Mouse (Mus musculus) midbrain, embryonic 11.5 days (tissue): ENCODE results near the gene Cdk2ap1. TPM values are rescaled to one million over a fixed set of nuclear protein-coding genes. Genes with fewer than 3 reads are reported as not detected.
"Not testable (repeated sequence)": the region's sequence is repeated elsewhere in the genome, so short reads cannot be mapped to it uniquely, and the experiment has no call there.

Source experiments
- ATAC-seq: fragments of 200-750 bp; cut with Nextera tagmentation; 2 replicates; pipeline ENCODE4 v1.8.0; 2017; ENCODE audit warnings: moderate TSS enrichment, moderate library complexity; ENCODE audit not compliant: low FRiP score
- DNase-seq: peaks from one replicate; pipeline ENCODE4 v3.0.0; 2015; ENCODE audit warnings: low spot score; ENCODE audit errors: missing footprints
- H3K27ac ChIP-seq: fragments of 300-500 bp; sonication (generic); 2 replicates; pipeline ENCODE4 v1.5.1; 2014; ENCODE audit warnings: low read depth, low read length
- H3K27me3 ChIP-seq: fragments of 300-500 bp; sonication (generic); 2 replicates; pipeline ENCODE4 v1.6.1; 2014; ENCODE audit warnings: mild to moderate bottlenecking, low read length, moderate library complexity, mixed read lengths; ENCODE audit not compliant: control insufficient read depth, insufficient read depth
- H3K36me3 ChIP-seq: fragments of 300-500 bp; sonication (generic); 2 replicates; pipeline ENCODE4 v1.6.1; 2014; ENCODE audit warnings: mild to moderate bottlenecking, low read length, moderate library complexity, mixed read lengths; ENCODE audit not compliant: control insufficient read depth, insufficient read depth
- H3K4me1 ChIP-seq: fragments of 300-500 bp; sonication (generic); 2 replicates; pipeline ENCODE4 v1.6.1; 2014; ENCODE audit warnings: low read length; ENCODE audit not compliant: control insufficient read depth, insufficient read depth
- H3K4me2 ChIP-seq: fragments of 300-500 bp; sonication (generic); 2 replicates; pipeline ENCODE4 v1.6.1; 2014; ENCODE audit warnings: mild to moderate bottlenecking, moderate library complexity
- H3K4me3 ChIP-seq: fragments of 300-500 bp; sonication (generic); 2 replicates; pipeline ENCODE4 v1.5.1; 2014; ENCODE audit warnings: low read depth, low read length
- H3K9ac ChIP-seq: fragments of 300-500 bp; sonication (generic); 2 replicates; pipeline ENCODE4 v1.6.1; 2014; ENCODE audit warnings: low read length
- H3K9me3 ChIP-seq: fragments of 300-500 bp; sonication (generic); 2 replicates; pipeline ENCODE4 v1.6.1; 2016; ENCODE audit warnings: low read length; ENCODE audit not compliant: control insufficient read depth
- WGBS: fragments of 180-500 bp; shearing (Covaris S2); extraction: QIAGEN DNeasy Blood & Tissue Kit; methylation state at CpG from one replicate; pipeline ENCODE4 v1.1.7; 2014; 5-methylcytosine and 5-hydroxymethylcytosine counted together
- polyA plus RNA-seq: library from polyadenylated mRNA; unstranded; fragments of >200 nt; fragmentation: Nextera tagmentation; extraction: Ambion mirVana; gene quantifications from 2 replicates; pipeline ENCODE4 v1.2.1, GENCODE M21; 2014

Cdk2ap1 gene
- polyA plus RNA-seq = 215 and 262 TPM in 2 replicates

DNA sequence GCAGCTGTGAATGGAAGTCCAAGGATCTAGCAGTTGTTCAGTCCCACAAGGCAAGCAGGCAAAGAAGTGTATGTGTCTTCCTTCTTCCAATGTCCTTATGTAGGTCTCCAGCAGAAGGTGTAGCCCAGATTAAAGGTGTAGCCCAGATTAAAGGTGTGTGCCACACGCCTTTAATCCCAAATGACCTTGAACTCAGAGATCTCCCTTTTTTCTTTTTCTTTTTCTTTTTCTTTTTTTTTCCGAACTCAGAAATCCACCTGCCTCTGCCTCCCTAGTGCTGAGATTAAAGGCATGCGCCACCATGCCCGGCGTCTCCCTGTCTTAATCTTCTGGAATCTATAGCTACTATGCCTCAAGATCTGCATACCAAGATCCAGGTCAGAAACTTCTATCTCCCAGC, at the start of gene Cdk2ap1:
Gene Cdk2ap1 (minus strand): TSS at position 101 of the 400 bp plus-strand sequence.
- H3K27me3 ChIP-seq, ATAC-seq, H3K4me2 ChIP-seq, H3K4me1 ChIP-seq, H3K9me3 ChIP-seq, H3K27ac ChIP-seq, H3K9ac ChIP-seq, DNase-seq, H3K36me3 ChIP-seq, H3K4me3 ChIP-seq: not testable (repeated sequence)
- 90% methylated on average over 5 of the region's 5 CpGs for WGBS

DNA sequence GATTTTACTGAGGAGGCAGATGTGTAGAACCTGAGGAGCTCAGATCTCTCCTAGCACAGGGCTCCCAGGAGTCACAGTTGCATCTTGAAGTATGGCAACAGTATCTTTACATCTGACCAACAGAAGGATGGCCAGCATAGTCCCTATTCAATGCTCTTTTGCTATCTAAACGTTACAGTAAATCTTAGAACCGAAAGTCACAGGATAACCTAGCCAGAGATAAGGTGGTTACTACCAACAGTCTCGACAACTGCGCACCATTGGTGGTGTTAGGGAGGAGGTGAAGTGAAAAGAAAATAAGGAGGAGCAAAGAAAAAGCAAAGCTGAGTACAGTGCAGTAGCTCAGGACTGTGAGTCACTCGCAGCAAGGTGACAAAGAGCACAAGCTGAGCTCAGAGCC, 49.3 kb upstream of the Cdk2ap1 start:
- DNase-seq (no peak), ATAC-seq (no peak)
- no peaks in the 10 kb centered on the region for H3K4me1 ChIP-seq
- 94% methylated on average over 5 of the region's 5 CpGs for WGBS
- H3K4me3 ChIP-seq = no peak overlapping the region
- H3K9me3 ChIP-seq = no peaks in the 10 kb centered on the region
- H3K27me3 ChIP-seq = no peaks in the 10 kb centered on the region
- no peak overlapping the region for H3K9ac ChIP-seq
- peaks cover 20% of the 10 kb centered on the region for H3K36me3 ChIP-seq
- no peak overlapping the region for H3K27ac ChIP-seq
- no peak overlapping the region for H3K4me2 ChIP-seq

DNA sequence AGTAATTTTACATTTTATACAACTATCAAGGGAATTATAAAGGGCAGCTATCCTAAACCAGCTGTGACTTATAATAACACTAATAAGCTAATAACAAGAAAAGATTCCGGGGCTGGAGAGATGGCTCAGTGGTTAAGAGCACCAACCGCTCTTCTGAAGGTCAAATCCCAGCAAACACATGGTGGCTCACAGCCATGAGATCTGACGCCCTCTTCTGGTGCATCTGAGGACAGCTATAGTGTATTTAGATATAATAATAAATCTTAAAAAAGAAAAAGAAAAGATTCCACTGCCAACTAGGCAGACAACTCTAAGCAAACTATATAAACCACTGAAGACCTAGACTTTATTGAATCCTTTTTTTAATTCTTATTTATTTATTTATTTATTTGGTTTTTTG, 47.9 kb upstream of the Cdk2ap1 start:
- Histone ChIP-seq H3K27ac (no peak overlapping the region), H3K9me3 (no peaks in the 10 kb centered on the region), H3K4me2 (no peak overlapping the region), H3K27me3 (no peaks in the 10 kb centered on the region), H3K4me1 (no peaks in the 10 kb centered on the region), H3K9ac (no peak overlapping the region), H3K36me3 (peaks cover 22% of the 10 kb centered on the region), H3K4me3 (no peak overlapping the region)
- no peak for ATAC-seq
- WGBS = 76% methylated on average over 3 of the region's 3 CpGs
- peak; percentile 78 for DNase-seq

DNA sequence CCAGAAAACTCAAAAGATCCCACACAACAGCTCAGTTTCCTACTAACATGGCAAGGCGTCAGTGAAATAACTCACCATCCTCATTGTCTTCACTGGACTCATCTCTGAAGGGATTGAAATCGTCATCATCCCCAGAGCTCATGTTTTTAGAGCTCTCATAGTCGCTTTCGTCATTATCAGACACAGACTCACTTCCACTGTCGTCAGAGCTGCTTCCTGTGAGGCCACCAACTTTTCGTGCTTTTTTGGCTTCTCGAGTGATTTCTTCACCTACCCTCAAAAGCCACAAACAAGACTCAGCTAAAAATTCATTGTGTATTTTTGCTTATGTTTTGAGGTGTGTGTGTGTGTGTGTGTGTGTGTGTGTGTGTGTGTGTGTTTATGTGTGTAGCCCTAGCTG, 30.8 kb upstream of the Cdk2ap1 start:
- no peak for ATAC-seq
- H3K36me3 ChIP-seq = peaks cover 22% of the 10 kb centered on the region
- no peaks in the 10 kb centered on the region for H3K27me3 ChIP-seq
- 93% methylated on average over 7 of the region's 7 CpGs for WGBS
- no peak overlapping the region for H3K4me2 ChIP-seq
- no peak overlapping the region for H3K4me3 ChIP-seq
- no peaks in the 10 kb centered on the region for H3K4me1 ChIP-seq
- no peak overlapping the region for H3K9ac ChIP-seq
- no peak for DNase-seq
- H3K9me3 ChIP-seq = no peaks in the 10 kb centered on the region
- no peak overlapping the region for H3K27ac ChIP-seq

DNA sequence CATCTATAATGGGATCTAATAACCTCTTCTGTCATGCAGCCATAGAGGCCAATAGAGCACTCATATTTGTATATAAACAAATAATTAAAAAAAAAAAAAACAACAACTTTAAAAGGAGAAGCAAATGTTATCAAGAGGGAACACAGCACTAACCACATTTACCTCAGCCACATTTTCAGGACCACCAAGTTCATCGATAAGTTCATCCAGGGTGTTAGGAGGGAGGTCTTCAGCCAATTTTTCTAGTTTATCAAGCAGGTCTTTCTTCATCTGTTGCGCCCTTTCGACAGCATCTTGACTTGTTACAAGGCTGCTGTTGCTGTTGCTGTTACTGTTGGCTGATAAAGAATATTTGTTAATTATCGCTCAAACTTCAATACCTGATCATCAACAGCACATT, 29.5 kb upstream of the Cdk2ap1 start:
- Histone ChIP-seq H3K27ac (no peak overlapping the region), H3K36me3 (peaks cover 19% of the 10 kb centered on the region; the same call in 1 of the 2 replicates), H3K9me3 (no peaks in the 10 kb centered on the region), H3K27me3 (no peaks in the 10 kb centered on the region), H3K4me3 (no peak overlapping the region), H3K9ac (no peak overlapping the region), H3K4me2 (no peak overlapping the region), H3K4me1 (no peaks in the 10 kb centered on the region)
- no peak for ATAC-seq
- over 99% methylated on average over 4 of the region's 4 CpGs for WGBS
- DNase-seq = no peak

DNA sequence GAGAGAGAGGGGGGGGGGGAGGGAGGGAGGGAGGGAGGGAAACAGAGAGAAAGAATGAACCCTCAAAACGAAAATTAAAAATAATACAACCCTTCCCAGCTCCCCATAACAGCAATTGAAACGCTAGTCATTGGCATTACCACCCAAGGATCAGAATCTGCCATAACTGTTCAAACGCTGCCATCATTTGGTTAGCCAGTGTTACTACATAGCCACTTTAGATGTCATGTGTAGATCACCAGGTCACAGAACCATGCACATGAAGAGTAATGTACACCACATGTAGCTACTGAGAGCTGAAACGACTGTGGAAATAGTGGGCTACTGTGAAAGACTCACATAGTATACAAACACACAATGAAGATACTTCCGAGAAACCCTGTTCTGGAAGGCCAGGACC, 25.1 kb upstream of the Cdk2ap1 start:
- no peaks in the 10 kb centered on the region for H3K4me1 ChIP-seq
- no peak overlapping the region for H3K4me2 ChIP-seq
- 81% methylated on average over 5 of the region's 5 CpGs for WGBS
- ATAC-seq (no peak), DNase-seq (no peak)
- H3K27me3 ChIP-seq = no peaks in the 10 kb centered on the region
- peaks cover 28% of the 10 kb centered on the region for H3K36me3 ChIP-seq
- H3K4me3 ChIP-seq = no peak overlapping the region
- H3K9me3 ChIP-seq = no peaks in the 10 kb centered on the region
- no peak overlapping the region for H3K9ac ChIP-seq
- H3K27ac ChIP-seq = no peak overlapping the region

DNA sequence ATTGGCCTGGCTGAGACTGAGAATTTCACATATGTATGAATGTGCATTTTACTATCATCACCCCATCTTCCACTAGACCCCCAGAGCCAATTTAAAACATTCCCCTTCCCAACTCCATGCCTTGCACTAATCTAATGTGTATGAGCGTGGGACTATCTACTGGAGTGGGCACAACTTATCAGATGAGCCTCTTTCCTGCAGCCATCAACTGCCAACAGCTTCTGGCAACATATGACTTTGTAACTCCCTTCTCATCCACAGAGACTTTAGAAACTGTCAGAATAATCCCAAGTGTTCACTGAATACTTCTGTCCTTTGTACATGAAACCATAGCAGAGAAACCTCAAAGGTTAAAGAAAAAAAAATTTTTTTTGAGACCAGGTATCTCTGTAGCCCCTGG, 17.2 kb upstream of the Cdk2ap1 start:
- no peak for ATAC-seq
- Histone ChIP-seq H3K27me3 (no peaks in the 10 kb centered on the region), H3K9me3 (no peaks in the 10 kb centered on the region), H3K36me3 (peaks cover 28% of the 10 kb centered on the region), H3K27ac (no peak overlapping the region), H3K4me3 (no peak overlapping the region), H3K4me1 (no peaks in the 10 kb centered on the region), H3K4me2 (no peak overlapping the region), H3K9ac (no peak overlapping the region)
- 97% methylated on average over 1 of the region's 1 CpGs for WGBS
- no peak for DNase-seq

DNA sequence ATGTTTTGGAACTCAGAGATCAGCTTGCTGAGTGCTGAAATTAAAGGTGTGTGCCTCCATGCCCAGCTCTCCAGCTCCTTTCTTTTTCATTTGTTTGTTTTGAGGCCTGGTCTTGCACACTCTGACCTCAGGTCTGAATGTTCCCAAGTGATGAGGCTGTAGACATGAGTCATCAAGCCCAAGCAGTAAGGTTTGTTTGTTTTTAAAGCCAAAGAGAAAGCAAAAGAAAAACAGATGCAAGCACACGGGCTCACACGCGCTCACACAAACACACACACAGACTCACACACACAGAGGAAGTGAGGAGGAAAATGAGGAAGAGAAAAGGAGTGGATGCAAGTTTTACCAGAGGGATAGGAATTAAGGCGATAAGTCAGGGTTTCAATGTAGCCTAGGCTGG, 14.3 kb upstream of the Cdk2ap1 start:
- peaks cover 31% of the 10 kb centered on the region for H3K36me3 ChIP-seq
- no peak overlapping the region for H3K4me2 ChIP-seq
- 93% methylated on average over 4 of the region's 4 CpGs for WGBS

DNA sequence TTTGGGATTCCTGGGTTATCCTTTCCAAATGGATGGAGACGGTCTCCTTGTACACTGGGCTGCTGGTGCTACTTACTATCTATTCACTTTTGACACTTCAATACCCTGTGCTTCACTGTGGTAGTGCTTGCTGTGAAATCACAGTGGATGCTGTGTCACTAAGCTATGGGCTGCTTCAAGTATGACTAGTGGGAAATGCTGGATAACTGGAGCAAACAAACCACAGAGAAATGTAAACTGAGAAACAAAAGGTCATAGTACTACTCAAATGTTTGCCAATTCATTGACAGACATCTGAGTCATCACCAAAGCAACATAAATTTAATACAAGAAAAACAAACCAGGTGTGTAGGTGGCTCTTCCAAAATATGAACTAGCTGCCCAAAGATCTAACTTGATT, 13.5 kb upstream of the Cdk2ap1 start:
- DNase-seq = no peak
- Histone ChIP-seq H3K4me2 (no peak overlapping the region), H3K27me3 (no peaks in the 10 kb centered on the region), H3K4me1 (no peaks in the 10 kb centered on the region), H3K4me3 (no peak overlapping the region), H3K9me3 (no peaks in the 10 kb centered on the region), H3K36me3 (peaks cover 29% of the 10 kb centered on the region), H3K27ac (no peak overlapping the region), H3K9ac (no peak overlapping the region)
- WGBS = 90% methylated on average over 1 of the region's 1 CpGs
- ATAC-seq = no peak

More for the DNA sequence above, 14.3 kb upstream of the Cdk2ap1 start:
- Histone ChIP-seq H3K9ac (no peak overlapping the region), H3K4me1 (no peaks in the 10 kb centered on the region), H3K27me3 (no peaks in the 10 kb centered on the region), H3K9me3 (no peaks in the 10 kb centered on the region), H3K27ac (no peak overlapping the region), H3K4me3 (no peak overlapping the region)
- DNase-seq = no peak
- no peak for ATAC-seq

DNA sequence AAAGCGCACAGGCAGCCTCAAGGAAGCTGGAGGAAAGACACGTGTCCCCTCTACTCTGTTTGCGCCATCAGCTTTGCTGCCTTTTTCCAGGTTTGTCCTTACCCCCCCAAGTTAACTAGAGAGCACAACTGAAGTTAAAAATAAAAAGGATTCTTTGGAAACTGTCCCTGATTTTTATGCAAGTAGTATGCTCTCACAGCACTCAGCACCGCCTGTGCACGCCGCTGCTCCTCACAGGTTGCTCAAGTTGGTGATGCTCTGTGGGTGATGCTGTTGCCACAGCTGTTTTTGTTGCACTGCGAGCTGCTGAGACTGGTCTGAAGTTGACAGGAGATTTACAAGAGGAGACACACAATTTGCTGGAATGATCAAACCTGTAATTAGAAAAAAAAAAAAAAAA, 11.4 kb upstream of the Cdk2ap1 start:
- Histone ChIP-seq H3K4me1 (no peaks in the 10 kb centered on the region), H3K36me3 (peaks cover 25% of the 10 kb centered on the region), H3K9me3 (no peaks in the 10 kb centered on the region), H3K27ac (no peak overlapping the region), H3K9ac (no peak overlapping the region), H3K27me3 (no peaks in the 10 kb centered on the region), H3K4me2 (no peak overlapping the region), H3K4me3 (no peak overlapping the region)
- ATAC-seq = no peak
- WGBS = 96% methylated on average over 7 of the region's 7 CpGs
- no peak for DNase-seq
